Mouse (Mus musculus) spleen, adult 2 months (tissue): ENCODE results near the gene Arntl. TPM values are rescaled to one million over a fixed set of nuclear protein-coding genes. Genes with fewer than 3 reads are reported as not detected.

Experiments
- DNase-seq, 2 experiments: peaks; one replicate each; pipeline versions ENCODE4 v3.0.0 to v3.0.0-alpha.2; 2012 to 2021; ENCODE audit warnings: low spot score in 2 of 2, low read depth in 1 of 2
- H3K27ac ChIP-seq: fragments of 200-500 bp; 2 replicates; pipeline ENCODE4 v1.5.1; 2012; ENCODE audit warnings: low read length, inconsistent platforms; ENCODE audit not compliant: insufficient read depth
- H3K27me3 ChIP-seq: fragments of 200-500 bp; 2 replicates; pipeline ENCODE4 v1.6.1; 2012; ENCODE audit warnings: mild to moderate bottlenecking, moderate library complexity, low read length, inconsistent platforms; ENCODE audit not compliant: control insufficient read depth, insufficient read depth
- H3K36me3 ChIP-seq: fragments of 200-500 bp; 2 replicates; pipeline ENCODE4 v1.6.1; 2012; ENCODE audit warnings: mild to moderate bottlenecking, low read length, inconsistent platforms; ENCODE audit not compliant: control insufficient read depth, insufficient read depth
- H3K4me1 ChIP-seq: fragments of 200-500 bp; 2 replicates; pipeline ENCODE4 v1.6.1; 2011; ENCODE audit warnings: inconsistent platforms; ENCODE audit not compliant: control insufficient read depth, insufficient read depth, insufficient read length
- H3K4me3 ChIP-seq: fragments of 200-500 bp; 2 replicates; pipeline ENCODE4 v1.5.1; 2011; ENCODE audit warnings: mild to moderate bottlenecking, inconsistent platforms; ENCODE audit not compliant: insufficient read depth, insufficient read length; ENCODE audit errors: extremely low read depth
- CTCF ChIP-seq: fragments of 200-500 bp; IDR thresholded peaks from 2 replicates; pipeline ENCODE4 v1.5.1; 2011; ENCODE audit warnings: mild to moderate bottlenecking, inconsistent platforms; ENCODE audit not compliant: insufficient read depth, insufficient read length, insufficient replicate concordance; ENCODE audit errors: extremely low read depth
- POLR2A ChIP-seq: fragments of 200-500 bp; IDR thresholded peaks from 2 replicates; pipeline ENCODE4 v1.6.1; 2011; ENCODE audit warnings: low read depth, low read length, inconsistent platforms
- WGBS: fragments of 180-500 bp; shearing (Covaris S2); methylation state at CpG from one replicate; pipeline ENCODE4 v1.1.7; 2018; 5-methylcytosine and 5-hydroxymethylcytosine counted together
- polyA plus RNA-seq: library from polyadenylated mRNA; depleted of rRNA; stranded (reverse); fragments of >200 nt; gene quantifications from 2 replicates; pipeline ENCODE4 v1.2.3, GENCODE M21; 2012

The Arntl gene
- polyA plus RNA-seq, 1 experiment = 6.3 TPM

- peaks cover 20% of the 10 kb centered on the region for H3K36me3 ChIP-seq
- no peak for DNase-seq
- peaks cover 4% of the 10 kb centered on the region; the same call in 1 of the 2 replicates for H3K4me1 ChIP-seq
- H3K27me3 ChIP-seq = no peaks in the 10 kb centered on the region
- no peak overlapping the region for H3K27ac ChIP-seq
- 86% methylated on average over 4 of the region's 4 CpGs for WGBS
- no peak for TF ChIP-seq CTCF
- no peak for TF ChIP-seq POLR2A
- H3K4me3 ChIP-seq = no peak overlapping the region
Observed at GRCm38 (mm10) chr7:113297813-113298212, 90.5 kb downstream of the Arntl start.

GRCm38 (mm10) chr7:113310136-113310535 is 102.9 kb downstream of the Arntl start:
- TF ChIP-seq CTCF (no peak), POLR2A (no peak)
- DNase-seq = no peak
- 89% methylated on average over 3 of the region's 3 CpGs for WGBS
- Histone ChIP-seq H3K4me1 (no peaks in the 10 kb centered on the region), H3K27ac (no peak overlapping the region), H3K4me3 (no peak overlapping the region), H3K36me3 (peaks cover 18% of the 10 kb centered on the region), H3K27me3 (no peaks in the 10 kb centered on the region)

DNA sequence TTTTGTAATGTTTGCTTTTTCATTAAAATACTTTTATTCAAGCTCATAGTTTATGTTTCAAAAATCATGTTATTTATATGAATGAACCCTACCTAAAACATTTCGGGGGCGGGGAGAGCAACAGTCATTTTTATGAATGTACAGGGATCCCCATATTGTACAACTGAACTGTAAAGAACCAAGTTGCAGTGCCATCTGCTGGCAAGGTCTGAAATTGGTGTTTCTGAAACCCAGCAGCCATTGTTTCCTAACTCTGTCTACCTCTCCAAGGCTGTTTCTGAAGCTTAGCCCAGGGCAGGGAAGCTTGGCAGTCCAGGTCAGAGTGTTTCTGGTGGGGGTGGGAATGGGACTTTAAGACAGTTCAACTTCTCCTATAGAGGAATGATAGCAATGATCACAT is 104.5 kb downstream of the Arntl start:
- H3K27me3 ChIP-seq = no peaks in the 10 kb centered on the region
- DNase-seq = peak; percentile 18 to 50
- no peak for TF ChIP-seq POLR2A
- peak; percentile 17; the same call in 1 of the 2 replicates for TF ChIP-seq CTCF
- no peak overlapping the region for H3K4me3 ChIP-seq
- H3K27ac ChIP-seq = no peak overlapping the region
- H3K36me3 ChIP-seq = peaks cover 10% of the 10 kb centered on the region
- H3K4me1 ChIP-seq = no peaks in the 10 kb centered on the region
- WGBS = 48% methylated on average over 2 of the region's 2 CpGs

- H3K27ac ChIP-seq = no peak overlapping the region
- H3K4me3 ChIP-seq = no peak overlapping the region
- 87% methylated on average over 1 of the region's 1 CpGs for WGBS
- H3K27me3 ChIP-seq = no peaks in the 10 kb centered on the region
- no peaks in the 10 kb centered on the region for H3K4me1 ChIP-seq
- peaks cover 8% of the 10 kb centered on the region for H3K36me3 ChIP-seq
- no peak for TF ChIP-seq CTCF
- no peak for TF ChIP-seq POLR2A
- no peak for DNase-seq
Observed at GRCm38 (mm10) chr7:113320128-113320527, 112.9 kb downstream of the Arntl start.

DNA sequence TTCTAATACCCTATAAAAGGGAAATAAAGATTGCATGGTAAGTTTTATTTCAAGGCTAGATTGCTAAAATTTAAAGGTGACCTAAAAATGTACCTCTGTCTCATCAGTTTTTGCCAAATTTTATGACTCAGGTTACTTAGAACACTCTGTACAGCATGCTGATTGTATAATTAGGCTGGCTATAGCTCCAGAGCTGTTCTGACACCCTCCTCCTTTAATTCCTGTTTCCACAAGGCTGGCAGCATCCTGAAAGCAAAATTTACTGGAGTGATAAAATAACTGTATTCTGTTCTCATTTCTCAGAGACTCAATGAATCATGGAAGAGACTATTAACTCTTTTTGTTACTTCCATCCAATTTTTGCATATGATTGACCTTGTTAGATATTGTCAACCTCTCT is 126.8 kb downstream of the Arntl start:
- Histone ChIP-seq H3K27ac (no peak overlapping the region), H3K4me3 (no peak overlapping the region), H3K36me3 (peaks cover 1% of the 10 kb centered on the region; the same call in 1 of the 2 replicates), H3K4me1 (no peaks in the 10 kb centered on the region), H3K27me3 (no peaks in the 10 kb centered on the region)
- no peak for TF ChIP-seq POLR2A
- TF ChIP-seq CTCF = no peak
- no peak for DNase-seq

GRCm38 (mm10) chr7:113335250-113335649 is 128.0 kb downstream of the Arntl start:
- TF ChIP-seq CTCF (no peak), POLR2A (no peak)
- 93% methylated on average over 8 of the region's 8 CpGs for WGBS
- no peak for DNase-seq
- Histone ChIP-seq H3K4me1 (no peaks in the 10 kb centered on the region), H3K36me3 (peaks cover 1% of the 10 kb centered on the region; the same call in 1 of the 2 replicates), H3K27me3 (no peaks in the 10 kb centered on the region), H3K4me3 (no peak overlapping the region), H3K27ac (no peak overlapping the region)

- Histone ChIP-seq H3K4me1 (no peaks in the 10 kb centered on the region), H3K36me3 (no peaks in the 10 kb centered on the region), H3K4me3 (no peak overlapping the region), H3K27me3 (no peaks in the 10 kb centered on the region), H3K27ac (no peak overlapping the region)
- TF ChIP-seq POLR2A (no peak), CTCF (no peak)
- WGBS = 77% methylated on average over 4 of the region's 4 CpGs
- no peak for DNase-seq
Observed at GRCm38 (mm10) chr7:113347271-113347670, 140.0 kb downstream of the Arntl start.
